Mouse (Mus musculus) heart, postnatal 0 days (tissue): ENCODE measurements at regions not wholly inside any gene's neighbourhood (a gene's known extent, or its start where the extent isn't known, plus 50 kb on each side); places are given as distances from the start of the nearest gene placed in this dataset.

ENCODE experiments used
- ATAC-seq: fragments of 200-750 bp; cut with Nextera tagmentation; 2 replicates; pipeline ENCODE4 v1.8.0; 2017; ENCODE audit warnings: low read depth, moderate number of reproducible peaks, moderate library complexity; ENCODE audit not compliant: insufficient read depth
- DNase-seq: peaks from one replicate; pipeline ENCODE4 v3.0.0-alpha.2; 2016; ENCODE audit warnings: low spot score
- H3K27ac ChIP-seq: fragments of 300-500 bp; sonication (generic); 2 replicates; pipeline ENCODE4 v1.5.1; 2014; ENCODE audit warnings: low read depth, mild to moderate bottlenecking
- H3K27me3 ChIP-seq: fragments of 300-500 bp; sonication (generic); 2 replicates; pipeline ENCODE4 v1.6.1; 2014; ENCODE audit warnings: low read length, mixed read lengths; ENCODE audit not compliant: control insufficient read depth, insufficient read depth
- H3K36me3 ChIP-seq: fragments of 300-500 bp; sonication (generic); replicated peaks from 2 replicates; pipeline ENCODE4 v1.6.1; 2014; ENCODE audit warnings: low read length, mixed read lengths; ENCODE audit not compliant: control insufficient read depth, insufficient read depth
- H3K4me1 ChIP-seq: fragments of 300-500 bp; sonication (generic); 2 replicates; pipeline ENCODE4 v1.6.1; 2014; ENCODE audit warnings: antibody characterized with exemption; ENCODE audit not compliant: control insufficient read depth, insufficient read depth
- H3K4me2 ChIP-seq: fragments of 300-500 bp; sonication (generic); 2 replicates; pipeline ENCODE4 v1.6.1; 2014; ENCODE audit warnings: low read depth, mild to moderate bottlenecking, low read length, moderate library complexity
- H3K4me3 ChIP-seq: fragments of 300-500 bp; sonication (generic); 2 replicates; pipeline ENCODE4 v1.5.1; 2014; ENCODE audit warnings: low read depth, low read length
- H3K9ac ChIP-seq: fragments of 300-500 bp; sonication (generic); replicated peaks from 2 replicates; pipeline ENCODE4 v1.6.1; 2014; ENCODE audit warnings: low read depth, low read length, mixed read lengths
- H3K9me3 ChIP-seq: fragments of 300-500 bp; sonication (generic); replicated peaks from 2 replicates; pipeline ENCODE4 v1.6.1; 2016; ENCODE audit warnings: low read length; ENCODE audit not compliant: control insufficient read depth
- CTCF ChIP-seq: IDR thresholded peaks from 2 replicates; pipeline ENCODE4 v1.5.1; 2016; ENCODE audit warnings: antibody characterized with exemption, control low read depth, low read depth
- EP300 ChIP-seq: IDR thresholded peaks from 2 replicates; pipeline ENCODE4 v1.6.1; 2016; ENCODE audit warnings: antibody characterized with exemption, low read depth
- WGBS: fragments of 180-500 bp; shearing (Covaris S2); extraction: QIAGEN DNeasy Blood & Tissue Kit; methylation state at CpG from one replicate; pipeline ENCODE4 v1.1.7; 2014; 5-methylcytosine and 5-hydroxymethylcytosine counted together

DNA sequence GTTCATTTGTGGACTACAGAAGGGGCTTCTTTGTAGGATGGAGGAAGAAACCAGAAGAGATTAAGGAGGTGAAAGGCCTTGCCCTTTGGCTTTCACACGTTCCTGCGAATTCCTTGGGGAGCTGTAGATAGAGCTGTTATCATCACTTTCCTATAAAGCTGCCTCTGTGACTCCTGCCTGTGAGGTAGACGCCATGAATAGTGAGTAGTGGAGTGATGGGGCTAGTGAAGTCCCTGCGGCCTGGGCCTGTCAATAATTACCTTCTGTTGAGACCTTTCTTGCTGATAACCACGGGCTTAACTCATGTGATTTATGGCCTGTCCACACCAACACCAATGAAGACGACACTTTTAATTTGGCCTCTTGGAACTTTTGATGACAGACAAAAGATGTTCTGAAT is 146.0 kb upstream of the Ednra start:
- no peak for ATAC-seq
- H3K4me2 ChIP-seq, result no peak overlapping the region
- H3K4me1 ChIP-seq, result no peaks in the 10 kb centered on the region
- H3K4me3 ChIP-seq, result no peak overlapping the region
- no peak overlapping the region for H3K9ac ChIP-seq
- 21% methylated on average over 6 of the region's 6 CpGs for WGBS
- H3K9me3 ChIP-seq, result no peaks in the 10 kb centered on the region
- no peak for DNase-seq
- H3K36me3 ChIP-seq, result no peaks in the 10 kb centered on the region
- no peak overlapping the region for H3K27ac ChIP-seq
- H3K27me3 ChIP-seq, result no peaks in the 10 kb centered on the region
- TF ChIP-seq CTCF (no peak), EP300 (no peak)

DNA sequence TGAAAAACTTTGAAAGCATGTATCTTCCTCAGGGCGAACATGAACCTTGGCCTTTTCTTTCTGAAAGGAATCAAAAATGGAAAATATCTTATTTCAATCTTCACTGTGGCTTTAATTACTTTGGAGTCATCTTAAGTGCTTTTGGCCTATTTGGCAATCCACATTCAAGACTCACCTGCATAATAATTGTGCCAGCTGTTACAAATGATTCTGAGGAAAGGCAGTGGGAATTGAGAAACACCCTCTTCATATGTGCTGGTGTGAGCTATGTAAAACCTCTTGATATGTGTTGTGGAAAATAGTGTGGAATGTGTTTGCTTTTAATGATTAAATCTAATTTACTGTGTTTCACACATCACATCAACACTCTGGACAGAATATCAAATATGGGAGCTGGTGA is 148.5 kb upstream of the Ednra start:
- DNase-seq, result no peak
- Histone ChIP-seq H3K27ac (no peak overlapping the region), H3K27me3 (no peaks in the 10 kb centered on the region), H3K36me3 (no peaks in the 10 kb centered on the region), H3K4me2 (no peak overlapping the region), H3K4me1 (no peaks in the 10 kb centered on the region), H3K4me3 (no peak overlapping the region), H3K9me3 (no peaks in the 10 kb centered on the region; the same call in 1 of the 2 replicates), H3K9ac (no peak overlapping the region)
- ATAC-seq, result no peak
- WGBS, result 89% methylated on average over 1 of the region's 1 CpGs
- TF ChIP-seq EP300 (no peak), CTCF (no peak)

GRCm38 (mm10) chr8:77919776-77920175 is 195.5 kb upstream of the Ednra start:
- 0 out of 2 replicates have a peak, but pooled peaks cover 7% of the 10 kb centered on the region for H3K9me3 ChIP-seq
- no peak for DNase-seq
- H3K36me3 ChIP-seq, result no peaks in the 10 kb centered on the region
- no peak for ATAC-seq
- no peak overlapping the region for H3K9ac ChIP-seq
- H3K27ac ChIP-seq, result no peak overlapping the region
- H3K4me3 ChIP-seq, result no peak overlapping the region
- 88% methylated on average over 3 of the region's 3 CpGs for WGBS
- H3K4me1 ChIP-seq, result no peaks in the 10 kb centered on the region
- no peak overlapping the region for H3K4me2 ChIP-seq
- H3K27me3 ChIP-seq, result no peaks in the 10 kb centered on the region
- TF ChIP-seq EP300 (no peak), CTCF (no peak)

DNA sequence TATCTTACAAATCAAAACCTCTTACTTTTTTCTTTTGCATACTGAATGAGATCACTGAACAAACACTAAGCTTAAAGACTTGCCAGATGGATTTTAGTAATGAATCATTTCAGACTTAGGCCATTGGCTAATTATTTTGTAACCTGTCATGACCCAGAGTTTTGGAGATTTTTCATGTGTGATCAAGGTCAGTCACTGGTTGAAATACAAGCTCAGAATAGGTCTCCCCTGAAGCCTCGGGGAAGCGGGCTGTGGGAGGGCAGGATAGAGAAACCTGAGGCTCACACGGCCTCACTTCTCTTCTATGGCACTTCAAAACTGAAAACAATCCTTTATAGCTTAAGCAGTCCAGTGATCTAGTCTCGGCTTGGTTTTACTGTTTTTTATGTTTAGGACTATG is 197.6 kb upstream of the Ednra start:
- Histone ChIP-seq H3K9me3 (0 out of 2 replicates have a peak, but pooled peaks cover 7% of the 10 kb centered on the region), H3K36me3 (no peaks in the 10 kb centered on the region), H3K4me3 (no peak overlapping the region), H3K9ac (no peak overlapping the region), H3K27me3 (no peaks in the 10 kb centered on the region), H3K27ac (no peak overlapping the region), H3K4me2 (no peak overlapping the region), H3K4me1 (no peaks in the 10 kb centered on the region)
- TF ChIP-seq CTCF (no peak), EP300 (no peak)
- ATAC-seq, result no peak
- WGBS, result 61% methylated on average over 4 of the region's 4 CpGs
- no peak for DNase-seq

- Histone ChIP-seq H3K9ac (no peak overlapping the region), H3K4me2 (no peak overlapping the region), H3K27me3 (no peaks in the 10 kb centered on the region), H3K9me3 (no peaks in the 10 kb centered on the region), H3K4me1 (0 out of 2 replicates have a peak, but pooled peaks cover 7% of the 10 kb centered on the region), H3K4me3 (no peak overlapping the region), H3K36me3 (no peaks in the 10 kb centered on the region), H3K27ac (no peak overlapping the region)
- DNase-seq (no peak), ATAC-seq (no peak)
- TF ChIP-seq EP300 (no peak), CTCF (no peak)
- 91% methylated on average over 3 of the region's 3 CpGs for WGBS
Observed at GRCm38 (mm10) chr8:77947702-77948101, 223.4 kb upstream of the Ednra start.

GRCm38 (mm10) chr8:77949640-77950039 is 225.4 kb upstream of the Ednra start:
- WGBS, result 51% methylated on average over 5 of the region's 5 CpGs
- DNase-seq, result no peak

More at GRCm38 (mm10) chr8:77949640-77950039, 225.4 kb upstream of the Ednra start:
- Histone ChIP-seq H3K27ac (no peak overlapping the region), H3K9me3 (no peaks in the 10 kb centered on the region), H3K27me3 (no peaks in the 10 kb centered on the region), H3K4me1 (0 out of 2 replicates have a peak, but pooled peaks cover 7% of the 10 kb centered on the region), H3K36me3 (no peaks in the 10 kb centered on the region), H3K4me3 (no peak overlapping the region), H3K9ac (no peak overlapping the region), H3K4me2 (no peak overlapping the region)
- TF ChIP-seq EP300, result no peak
- no peak for TF ChIP-seq CTCF
- ATAC-seq, result no peak
